Mouse (Mus musculus): Measurements from ENCODE around the gene Hadha. TPM values are rescaled to one million over a fixed set of nuclear protein-coding genes. Genes with fewer than 3 reads are reported as not detected.

Hadha gene
- total RNA-seq, 2 experiments from 2014 or later = 64.1 to 67.8 TPM

GRCm38 (mm10) chr5:30095731-30096130 is 59.2 kb downstream of the Hadha start:
- no peak for DNase-seq (ENCODE audit: low spot score in 2 of 2)
- intact Hi-C loops (cut with DNase I) = no loop called here

- intact Hi-C loops (cut with DNase I) = no loop called here
- DNase-seq (ENCODE audit: low spot score in 2 of 2) = no peak
These were observed 60.6 kb downstream of the Hadha start for GRCm38 (mm10) chr5:30094399-30094798.

- DNase-seq (ENCODE audit: low spot score in 2 of 2) = no peak
- intact Hi-C loops (cut with DNase I) = no loop called here
These were observed 62.3 kb downstream of the Hadha start for GRCm38 (mm10) chr5:30092701-30093100.

- intact Hi-C loops (cut with DNase I) = no loop called here
These were observed 81.8 kb downstream of the Hadha start, which contains the start of gene Tyms for GRCm38 (mm10) chr5:30072825-30073821. TSS of gene Tyms (minus strand) at chr5:30073617.

GRCm38 (mm10) chr5:30072377-30072776 is 82.6 kb downstream of the Hadha start:
- intact Hi-C loops (cut with DNase I) = no loop called here
- no peak for DNase-seq (ENCODE audit: low spot score in 2 of 2)

More at GRCm38 (mm10) chr5:30072825-30073821, 81.8 kb downstream of the Hadha start, which contains the start of gene Tyms:
- peak; percentile 63 to 70 for DNase-seq (ENCODE audit: low spot score in 2 of 2)

GRCm38 (mm10) chr5:30071677-30072076 is 83.3 kb downstream of the Hadha start:
- intact Hi-C loops (cut with DNase I) = no loop called here
- no peak for DNase-seq (ENCODE audit: low spot score in 2 of 2)

Small RNA genes within 50 kb of the gene (microRNA-seq; reads per million reads assigned to microRNA genes)
- gene Mir1960 = 1.0 to 1.1 reads per million in 2 experiments

Other genes starting within 250 kb of the Hadha start
- gene Il6, start 142.0 kb downstream of the Hadha start, total RNA-seq (2021) = not detected
- 1 to 10 TPM; 4.1 to 4.2 TPM for gene Tyms, start 81.5 kb downstream of the Hadha start, total RNA-seq (2021)
- gene Garem2, start 50.0 kb downstream of the Hadha start, total RNA-seq (2021) = 10 to 100 TPM; 11.4 to 12.6 TPM
- 1 to 10 TPM; 2.1 to 3.7 TPM for gene 3110082J24Rik, start 49.1 kb downstream of the Hadha start, total RNA-seq (2021)
- 10 to 100 TPM; 71.3 to 78.6 TPM for gene Hadhb, start 86 bp upstream of the Hadha start, total RNA-seq (2021)
- not detected for gene Adgrf3, start 50.6 kb upstream of the Hadha start, total RNA-seq (2021)
- 10 to 100 TPM; 47.6 to 56.7 TPM for gene Selenoi, start 77.4 kb upstream of the Hadha start, total RNA-seq (2021)
- 10 to 100 TPM; 14.9 to 18.2 TPM for gene Drc1, start 126.2 kb upstream of the Hadha start, total RNA-seq (2021)